Mouse (Mus musculus) MEL (cell line): ENCODE measurements around the gene Cog6. TPM values are rescaled to one million over a fixed set of nuclear protein-coding genes. Genes with fewer than 3 reads are reported as not detected.

Source experiments
- DNase-seq: peaks from one replicate; pipeline ENCODE4 v3.0.0; 2011; ENCODE audit warnings: low read depth, low spot score
- H3K27ac ChIP-seq: 2 replicates; pipeline ENCODE4 v1.5.1; 2012; ENCODE audit warnings: low read depth, mild to moderate bottlenecking, control low read depth, low read length, moderate library complexity; ENCODE audit not compliant: control insufficient read depth
- H3K27me3 ChIP-seq, 2 experiments: fragments of 150-350 bp in 1 of 2; sonication (generic) in 1 of 2; 2 replicates each; pipeline ENCODE4 v1.6.1; 2012; ENCODE audit warnings: low read length in 2 of 2, mild to moderate bottlenecking in 2 of 2, improper control_type of control experiment in 1 of 2, moderate library complexity in 1 of 2; ENCODE audit not compliant: insufficient read depth in 2 of 2, control insufficient read depth in 1 of 2
- H3K36me3 ChIP-seq, 2 experiments: 2 replicates each; pipeline ENCODE4 v1.6.1; 2012 to 2014; ENCODE audit warnings: low read length in 2 of 2, improper control_type of control experiment in 1 of 2, inconsistent platforms in 1 of 2, mild to moderate bottlenecking in 1 of 2; ENCODE audit not compliant: insufficient read depth in 2 of 2, control insufficient read depth in 1 of 2
- H3K4me1 ChIP-seq, 2 experiments: fragments of 150-350 bp in 1 of 2; sonication (generic) in 1 of 2; 2 replicates each; pipeline ENCODE4 v1.6.1; 2012; ENCODE audit warnings: low read length in 2 of 2, improper control_type of control experiment in 1 of 2, mild to moderate bottlenecking in 1 of 2; ENCODE audit not compliant: insufficient read depth in 2 of 2, control insufficient read depth in 1 of 2
- H3K4me3 ChIP-seq, 2 experiments: fragments of 150-350 bp in 1 of 2; sonication (generic) in 1 of 2; 2 replicates each; pipeline ENCODE4 v1.5.1; 2012; ENCODE audit warnings: low read depth in 2 of 2, low read length in 2 of 2, mild to moderate bottlenecking in 2 of 2, moderate library complexity in 2 of 2, control low read depth in 1 of 2, improper control_type of control experiment in 1 of 2; ENCODE audit not compliant: control insufficient read depth in 1 of 2, insufficient read depth in 1 of 2
- H3K79me2 ChIP-seq: 2 replicates; pipeline ENCODE4 v1.6.1; 2012; ENCODE audit warnings: mild to moderate bottlenecking, low read length, moderate library complexity; ENCODE audit not compliant: control insufficient read depth, poor library complexity, insufficient read depth
- H3K9ac ChIP-seq: 2 replicates; pipeline ENCODE4 v1.6.1; 2012; ENCODE audit warnings: low read depth, mild to moderate bottlenecking, control low read depth, low read length, moderate library complexity; ENCODE audit not compliant: control insufficient read depth, poor library complexity, severe bottlenecking
- H3K9me3 ChIP-seq: fragments of 150-350 bp; sonication (generic); replicated peaks from 2 replicates; pipeline ENCODE4 v1.6.1; 2012; ENCODE audit warnings: mild to moderate bottlenecking, low read length, improper control_type of control experiment, moderate library complexity; ENCODE audit not compliant: insufficient read depth
- BHLHE40 ChIP-seq: IDR thresholded peaks from 2 replicates; pipeline ENCODE4 v1.6.1; 2012; ENCODE audit warnings: low read depth, mild to moderate bottlenecking, inconsistent platforms, low read length, improper control_type of control experiment, borderline replicate concordance
- CHD1 ChIP-seq: IDR thresholded peaks from 2 replicates; pipeline ENCODE4 v1.6.1; 2012; ENCODE audit warnings: low read depth, mild to moderate bottlenecking, inconsistent platforms, low read length, improper control_type of control experiment
- CHD2 ChIP-seq: IDR thresholded peaks from 2 replicates; pipeline ENCODE4 v1.6.1; 2011; ENCODE audit warnings: low read length, improper control_type of control experiment
- EP300 ChIP-seq, 2 experiments: IDR thresholded peaks; 2 replicates each; pipeline ENCODE4 v1.6.1; 2011; ENCODE audit warnings: improper control_type of control experiment in 2 of 2, low read length in 2 of 2, low read depth in 1 of 2, mild to moderate bottlenecking in 1 of 2
- ETS1 ChIP-seq: IDR thresholded peaks from 2 replicates; pipeline ENCODE4 v1.6.1; 2012; ENCODE audit warnings: low read depth, mild to moderate bottlenecking, inconsistent platforms, low read length, improper control_type of control experiment, moderate library complexity
- GABPA ChIP-seq: IDR thresholded peaks from 2 replicates; pipeline ENCODE4 v1.6.1; 2012; ENCODE audit warnings: low read depth, mild to moderate bottlenecking, inconsistent platforms, low read length, improper control_type of control experiment, moderate library complexity
- GATA1 ChIP-seq: IDR thresholded peaks from 2 replicates; pipeline ENCODE4 v1.6.1; 2011; ENCODE audit warnings: low read depth, low read length, improper control_type of control experiment
- HCFC1 ChIP-seq: IDR thresholded peaks from 2 replicates; pipeline ENCODE4 v1.6.1; 2012; ENCODE audit warnings: low read depth, mild to moderate bottlenecking, inconsistent platforms, low read length, improper control_type of control experiment, moderate library complexity
- KAT2A ChIP-seq: conservative IDR thresholded peaks from 2 replicates; pipeline ENCODE4 v1.6.1; 2012; ENCODE audit warnings: low read depth, low read length, improper control_type of control experiment, inconsistent platforms
- MAZ ChIP-seq: IDR thresholded peaks from 2 replicates; pipeline ENCODE4 v1.6.1; 2012; ENCODE audit warnings: low read depth, mild to moderate bottlenecking, inconsistent platforms, low read length, improper control_type of control experiment
- MXI1 ChIP-seq: IDR thresholded peaks from 2 replicates; pipeline ENCODE4 v1.6.1; 2011; ENCODE audit warnings: mild to moderate bottlenecking, low read depth, low read length, improper control_type of control experiment
- MYC ChIP-seq: IDR thresholded peaks from 2 replicates; pipeline ENCODE4 v1.6.1; 2011; ENCODE audit warnings: low read depth, mild to moderate bottlenecking, low read length, improper control_type of control experiment, moderate library complexity
- NELFE ChIP-seq: IDR thresholded peaks from 2 replicates; pipeline ENCODE4 v1.6.1; 2011; ENCODE audit warnings: low read depth, low read length, improper control_type of control experiment
- NRF1 ChIP-seq: IDR thresholded peaks from 2 replicates; pipeline ENCODE4 v1.6.1; 2014; ENCODE audit warnings: low read depth, mild to moderate bottlenecking, inconsistent platforms, low read length, improper control_type of control experiment, moderate library complexity; ENCODE audit not compliant: poor library complexity, insufficient read depth, severe bottlenecking
- RAD21 ChIP-seq: IDR thresholded peaks from 2 replicates; pipeline ENCODE4 v1.6.1; 2011; ENCODE audit warnings: mild to moderate bottlenecking, low read depth, low read length, improper control_type of control experiment
- RCOR1 ChIP-seq: IDR thresholded peaks from 2 replicates; pipeline ENCODE4 v1.6.1; 2012; ENCODE audit warnings: low read depth, mild to moderate bottlenecking, inconsistent platforms, low read length, improper control_type of control experiment
- SIN3A ChIP-seq: IDR thresholded peaks from 2 replicates; pipeline ENCODE4 v1.6.1; 2012; ENCODE audit warnings: low read length, improper control_type of control experiment, inconsistent platforms
- TCF12 ChIP-seq: IDR thresholded peaks from 2 replicates; pipeline ENCODE4 v1.6.1; 2014; ENCODE audit warnings: low read depth, mild to moderate bottlenecking, inconsistent platforms, low read length, improper control_type of control experiment, moderate library complexity
- UBTF ChIP-seq: IDR thresholded peaks from 2 replicates; pipeline ENCODE4 v1.6.1; 2012; ENCODE audit warnings: low read depth, mild to moderate bottlenecking, inconsistent platforms, low read length, improper control_type of control experiment, moderate library complexity, borderline replicate concordance; ENCODE audit not compliant: insufficient read depth
- USF1 ChIP-seq: IDR thresholded peaks from 2 replicates; pipeline ENCODE4 v1.6.1; 2014; ENCODE audit warnings: low read depth, mild to moderate bottlenecking, inconsistent platforms, low read length, improper control_type of control experiment, moderate library complexity
- ZC3H11A ChIP-seq: IDR thresholded peaks from 2 replicates; pipeline ENCODE4 v1.6.1; 2012; ENCODE audit warnings: low read depth, mild to moderate bottlenecking, inconsistent platforms, low read length, improper control_type of control experiment
- ZKSCAN1 ChIP-seq: IDR thresholded peaks from 2 replicates; pipeline ENCODE4 v1.6.1; 2012; ENCODE audit warnings: low read depth, mild to moderate bottlenecking, inconsistent platforms, low read length, improper control_type of control experiment, moderate library complexity
- ZNF384 ChIP-seq: IDR thresholded peaks from 2 replicates; pipeline ENCODE4 v1.6.1; 2012; ENCODE audit warnings: low read depth, mild to moderate bottlenecking, inconsistent platforms, low read length, improper control_type of control experiment
- polyA plus RNA-seq, 2 experiments: library from polyadenylated mRNA; stranded (reverse) in 1 of 2; unstranded in 1 of 2; fragments of >175 nt in 1 of 2; fragments of >200 nt in 1 of 2; gene quantifications; 2 replicates each; pipeline versions ENCODE4 v1.2.1 to v1.2.4; 2012; ENCODE audit warnings: low replicate concordance in 2 of 2, low read depth in 1 of 2; ENCODE audit not compliant: insufficient read length in 2 of 2, insufficient read depth in 1 of 2, missing spikeins in 1 of 2
- total RNA-seq: library from RNA; depleted of rRNA; stranded (reverse); fragments of 300-350 nt; gene quantifications from 2 replicates; pipeline ENCODE4 v1.2.3, GENCODE M21; 2012

Cog6 gene
- total and polyA plus RNA-seq, 3 experiments, result 15.6 to 21.6 TPM; not detected in 1

GRCm38 (mm10) chr3:53040593-53041410, 23.8 kb upstream of the Cog6 start:
- Histone ChIP-seq H3K4me1 (no peaks in the 10 kb centered on the region), H3K9ac (no peak overlapping the region), H3K4me3 (no peak overlapping the region), H3K79me2 (no peaks in the 10 kb centered on the region), H3K27ac (no peak overlapping the region), H3K36me3 (no peaks in the 10 kb centered on the region), H3K9me3 (no peaks in the 10 kb centered on the region), H3K27me3 (peaks cover 0 to 3% of the 10 kb centered on the region in 2 experiments; a peak in 2 of 4 replicates)
- TF ChIP-seq CHD2 (no peak), RCOR1 (no peak), TCF12 (no peak), RAD21 (no peak), EP300 (IDR thresholded peaks at IDR 0.05; ENCODE audit: low read depth in 1 of 2, low read length in 2 of 2) (no peak), CHD1 (no peak), MXI1 (no peak), NELFE (no peak), ZC3H11A (no peak), GABPA (no peak), ZKSCAN1 (no peak), HCFC1 (no peak), USF1 (no peak), MYC (no peak), ETS1 (no peak), UBTF (no peak), NRF1 (no peak), MAZ (no peak), ZNF384 (no peak), GATA1 (no peak)
- DNase-seq, result no peak

GRCm38 (mm10) chr3:53039746-53040145, 22.7 kb upstream of the Cog6 start:
- H3K9ac ChIP-seq, result no peak overlapping the region
- no peak for DNase-seq
- TF ChIP-seq MXI1 (no peak), SIN3A (no peak), KAT2A (no peak), MYC (no peak), CHD2 (no peak), NELFE (no peak), CHD1 (no peak), RCOR1 (no peak), MAZ (no peak), BHLHE40 (no peak)
- no peaks in the 10 kb centered on the region for H3K79me2 ChIP-seq
- no peaks in the 10 kb centered on the region for H3K4me1 ChIP-seq
- H3K4me3 ChIP-seq, result no peak overlapping the region
- H3K36me3 ChIP-seq, result no peaks in the 10 kb centered on the region
- no peak overlapping the region for H3K27ac ChIP-seq
- no peaks in the 10 kb centered on the region; a peak in 1 of 4 replicates for H3K27me3 ChIP-seq
- H3K9me3 ChIP-seq, result no peaks in the 10 kb centered on the region
